In genomic region chr11:59182864-59183331, GRCm38 (mm10) we compare ENCODE assay signal across 9 mouse cellular contexts. TPM values are rescaled to one million over a fixed set of nuclear protein-coding genes. Genes with fewer than 3 reads are reported as not detected.
DNase-seq lines count a peak whose midpoint lies in the region; ATAC-seq and TF ChIP-seq lines count a peak whose summit lies in the region.
"Had no signal": no experiment of that assay in that cellular context is flagged by ENCODE, and none has a peak within 500 bp of the region (broad histone marks: within the 10 kb centered on the region; RNA-seq: fewer than 3 reads in every experiment).

TSS of gene Gjc2 (minus strand) at chr11:59183213.

- no peak within 1 kb of the TSS for H3K4me3 ChIP-seq in midbrain, embryonic 12.5 days
- H3K4me3 ChIP-seq in midbrain, embryonic 11.5 days (ENCODE audit: low read depth, low read length): no peak within 1 kb of the TSS
- no peak within 1 kb of the TSS for H3K4me3 ChIP-seq in intestine, embryonic 14.5 days (ENCODE audit: low read depth, low read length)
- no peak within 1 kb of the TSS for H3K4me3 ChIP-seq in liver, postnatal 0 days (ENCODE audit: low read depth, low read length)
- no peak within 1 kb of the TSS for H3K4me3 ChIP-seq in midbrain, embryonic 15.5 days
- H3K4me3 ChIP-seq: myocyte had no signal

- no peaks in the 10 kb centered on the region for H3K4me1 ChIP-seq in midbrain, embryonic 12.5 days
- no peaks in the 10 kb centered on the region for H3K4me1 ChIP-seq in midbrain, embryonic 11.5 days (ENCODE audit: control insufficient read depth, insufficient read depth, low read length)
- H3K4me1 ChIP-seq in intestine, embryonic 14.5 days (replicated peaks; ENCODE audit: control insufficient read depth, insufficient read depth, low read length): peaks cover 8% of the 10 kb centered on the region
- H3K4me1 ChIP-seq in liver, postnatal 0 days (ENCODE audit: insufficient read depth): peaks cover 12% of the 10 kb centered on the region; the same call in 1 of the 2 replicates
- no peaks in the 10 kb centered on the region for H3K4me1 ChIP-seq in midbrain, embryonic 15.5 days

- H3K27ac ChIP-seq in midbrain, embryonic 12.5 days (replicated peaks): no peak within 1 kb of the TSS
- no peak within 1 kb of the TSS for H3K27ac ChIP-seq in midbrain, embryonic 11.5 days (ENCODE audit: low read depth, low read length)
- no peak within 1 kb of the TSS for H3K27ac ChIP-seq in intestine, embryonic 14.5 days (ENCODE audit: low read depth)
- peak within 1 kb of the TSS; percentile 46 for H3K27ac ChIP-seq in liver, postnatal 0 days (ENCODE audit: low read depth)
- no peak within 1 kb of the TSS for H3K27ac ChIP-seq in midbrain, embryonic 15.5 days

- TF ChIP-seq EP300 in liver, postnatal 0 days (IDR thresholded peaks at IDR 0.05; ENCODE audit: low read depth): no peak

- no peak for TF ChIP-seq CTCF in liver, postnatal 0 days (IDR thresholded peaks at IDR 0.05; ENCODE audit: low read depth)

- H3K36me3 ChIP-seq in midbrain, embryonic 12.5 days: peaks cover 25% of the 10 kb centered on the region
- H3K36me3 ChIP-seq in midbrain, embryonic 11.5 days (ENCODE audit: control insufficient read depth, insufficient read depth, low read length): no peaks in the 10 kb centered on the region
- H3K36me3 ChIP-seq in intestine, embryonic 14.5 days (ENCODE audit: control insufficient read depth, insufficient read depth, low read length): peaks cover 28% of the 10 kb centered on the region
- peaks cover 15% of the 10 kb centered on the region; the same call in 1 of the 2 replicates for H3K36me3 ChIP-seq in liver, postnatal 0 days (replicated peaks; ENCODE audit: insufficient read depth, low read length)
- H3K36me3 ChIP-seq in midbrain, embryonic 15.5 days (replicated peaks): peaks cover 18% of the 10 kb centered on the region; the same call in 1 of the 2 replicates

- ATAC-seq in midbrain, embryonic 12.5 days (ENCODE audit: low FRiP score, low read depth): no peak
- no peak for ATAC-seq in midbrain, embryonic 11.5 days (ENCODE audit: low FRiP score)
- ATAC-seq in erythroid progenitor cell, adult 5-6 weeks (replicated peaks; ENCODE audit: low FRiP score, poor library complexity, severe bottlenecking): peak; percentile 47; the same call in 1 of the 2 replicates
- peak; percentile 35; the same call in 1 of the 2 replicates for ATAC-seq in intestine, embryonic 14.5 days (replicated peaks; ENCODE audit: low FRiP score, low TSS enrichment, low read depth)
- no peak for ATAC-seq in liver, postnatal 0 days
- no peak for ATAC-seq in midbrain, embryonic 15.5 days (replicated peaks)

- no peak for DNase-seq in midbrain, embryonic 11.5 days (ENCODE audit: low spot score, missing footprints)
- peak; percentile 58 for DNase-seq in intestine, embryonic 14.5 days (ENCODE audit: low spot score)
- no peak for DNase-seq in liver, postnatal 0 days
- DNase-seq in urinary bladder, postnatal 4 days (ENCODE audit: low spot score in 2 of 2): peak; percentile 80
- no peak for DNase-seq in embryo, embryonic 10 days (ENCODE audit: low spot score)

- peak within 1 kb of the TSS; percentile 1; the same call in 1 of the 2 replicates for H3K9ac ChIP-seq in midbrain, embryonic 12.5 days (replicated peaks)
- H3K9ac ChIP-seq in midbrain, embryonic 11.5 days (ENCODE audit: low read length): no peak within 1 kb of the TSS
- H3K9ac ChIP-seq in intestine, embryonic 14.5 days (ENCODE audit: low read length): no peak within 1 kb of the TSS
- H3K9ac ChIP-seq in liver, postnatal 0 days (replicated peaks): no peak within 1 kb of the TSS
- H3K9ac ChIP-seq in midbrain, embryonic 15.5 days: no peak within 1 kb of the TSS

- no peak within 1 kb of the TSS for H3K4me2 ChIP-seq in midbrain, embryonic 12.5 days (replicated peaks)
- no peak within 1 kb of the TSS for H3K4me2 ChIP-seq in midbrain, embryonic 11.5 days
- no peak within 1 kb of the TSS for H3K4me2 ChIP-seq in intestine, embryonic 14.5 days (ENCODE audit: low read length)
- no peak within 1 kb of the TSS for H3K4me2 ChIP-seq in liver, postnatal 0 days (ENCODE audit: low read depth, low read length)
- no peak within 1 kb of the TSS for H3K4me2 ChIP-seq in midbrain, embryonic 15.5 days

- peaks cover 24% of the 10 kb centered on the region for H3K27me3 ChIP-seq in midbrain, embryonic 12.5 days
- peaks cover 9% of the 10 kb centered on the region for H3K27me3 ChIP-seq in midbrain, embryonic 11.5 days (ENCODE audit: control insufficient read depth, insufficient read depth, low read length)
- peaks cover 12% of the 10 kb centered on the region for H3K27me3 ChIP-seq in intestine, embryonic 14.5 days (replicated peaks; ENCODE audit: control insufficient read depth, insufficient read depth, low read length)
- peaks cover 7% of the 10 kb centered on the region for H3K27me3 ChIP-seq in liver, postnatal 0 days (ENCODE audit: insufficient read depth, low read length)
- peaks cover 18% of the 10 kb centered on the region for H3K27me3 ChIP-seq in midbrain, embryonic 15.5 days (replicated peaks)

- WGBS in midbrain, embryonic 12.5 days: 25% methylated on average over 3 of the region's 3 CpGs
- WGBS in midbrain, embryonic 11.5 days: 11% methylated on average over 3 of the region's 3 CpGs
- WGBS in intestine, embryonic 14.5 days: 57% methylated on average over 3 of the region's 3 CpGs
- WGBS in liver, postnatal 0 days (ENCODE audit: insufficient replicate concordance): 54% methylated on average over 3 of the region's 3 CpGs
- 24% methylated on average over 3 of the region's 3 CpGs for WGBS in midbrain, embryonic 15.5 days

- H3K9me3 ChIP-seq in midbrain, embryonic 12.5 days: no peaks in the 10 kb centered on the region
- no peaks in the 10 kb centered on the region for H3K9me3 ChIP-seq in midbrain, embryonic 11.5 days (ENCODE audit: control insufficient read depth, low read length)
- no peaks in the 10 kb centered on the region for H3K9me3 ChIP-seq in intestine, embryonic 14.5 days (ENCODE audit: control insufficient read depth, low read length)
- no peaks in the 10 kb centered on the region for H3K9me3 ChIP-seq in liver, postnatal 0 days (ENCODE audit: low read length)
- H3K9me3 ChIP-seq in midbrain, embryonic 15.5 days: no peaks in the 10 kb centered on the region

RNA-seq across cellular contexts. Expression of gene Gjc2, which starts in this region (rescaled TPM):
- 0.10 TPM in 2 replicates for polyA plus RNA-seq in midbrain, embryonic 12.5 days (2016; fragmentation: Nextera tagmentation; extraction: Ambion mirVana)
- not detected in 2 replicates for polyA plus RNA-seq in midbrain, embryonic 11.5 days (2014; fragmentation: Nextera tagmentation; extraction: Ambion mirVana)
- not detected in 2 replicates for total RNA-seq in erythroid progenitor cell, adult 5-6 weeks (2015; ENCODE audit: low replicate concordance)
- not detected in 2 replicates for total RNA-seq in erythroid progenitor cell, adult 5-6 weeks (2017; ENCODE audit: low replicate concordance)
- 0.42 and 0.55 TPM in 2 replicates for polyA plus RNA-seq in intestine, embryonic 14.5 days (2014; fragmentation: Nextera tagmentation; extraction: Ambion mirVana)
- polyA plus RNA-seq in liver, postnatal 0 days (2015; fragmentation: Nextera tagmentation; extraction: Ambion mirVana): 0.29 and 0.37 TPM in 2 replicates
- polyA plus RNA-seq in midbrain, embryonic 15.5 days (2015; fragmentation: Nextera tagmentation; extraction: Ambion mirVana): 0.13 and 0.28 TPM in 2 replicates

Comparison
In these comparisons a context has a peak if more than half of its experiments do, and no peak if none do; other contexts are left out.
1. Peak in ATAC-seq in erythroid progenitor cell, adult 5-6 weeks; RNA of the gene not detected or under 1 TPM.
2. Peak in DNase-seq and ATAC-seq in intestine, embryonic 14.5 days; RNA of the gene not detected or under 1 TPM.
3. DNase-seq: peak in urinary bladder, postnatal 4 days (2 of 2); none in midbrain, embryonic 11.5 days (single experiment), liver, postnatal 0 days (single experiment) and embryo, embryonic 10 days (single experiment).